Mouse (Mus musculus) left cerebral cortex, postnatal 36 days (tissue): Measurements from ENCODE around the gene Zfp229. TPM values are rescaled to one million over a fixed set of nuclear protein-coding genes. Genes with fewer than 3 reads are reported as not detected.
"Not testable (repeated sequence)": the region's sequence is repeated elsewhere in the genome, so short reads cannot be mapped to it uniquely, and the experiment has no call there.

ENCODE experiments used
- DNase-seq, 2 experiments: peaks; one replicate each; pipeline ENCODE4 v3.0.0; 2021 to 2022; ENCODE audit warnings: low spot score in 2 of 2, mixed read lengths in 1 of 2
- intact Hi-C: fragments of 180-260 bp; cut with DNase I; formaldehyde crosslinking; loops from one replicate; pipeline ENCODE4 v1.15.1; 2025
- total RNA-seq, 2 experiments: library from RNA; stranded (reverse); gene quantifications; 2 replicates each; pipeline ENCODE4 v1.2.3; 2021

Zfp229 gene
- 1 to 10 TPM; 3.4 to 3.5 TPM for total RNA-seq

DNA sequence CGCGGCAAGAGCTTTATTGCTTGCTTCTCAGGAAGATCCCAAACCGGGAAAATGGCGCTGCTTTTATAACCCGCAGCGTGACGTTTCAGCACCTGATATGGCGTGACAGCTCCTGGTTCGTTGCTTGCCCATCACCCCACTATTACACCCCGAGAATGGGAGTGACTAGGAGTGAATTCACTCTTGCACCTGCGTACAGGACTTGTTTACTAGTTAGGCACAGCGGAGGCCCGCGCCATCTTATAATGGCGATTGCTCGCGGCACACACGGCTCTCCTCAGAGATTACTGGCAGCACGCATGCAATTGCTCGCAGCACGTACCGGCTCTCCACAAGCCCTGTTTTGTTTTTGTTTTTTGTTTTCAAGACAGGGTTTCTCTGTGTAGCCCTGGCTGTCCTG is at the start of gene Zfp229:
TSS of gene Zfp229 (plus strand) at position 301 of the 400 bp plus-strand sequence.
- DNase-seq, intact Hi-C loops: not testable (repeated sequence)

DNA sequence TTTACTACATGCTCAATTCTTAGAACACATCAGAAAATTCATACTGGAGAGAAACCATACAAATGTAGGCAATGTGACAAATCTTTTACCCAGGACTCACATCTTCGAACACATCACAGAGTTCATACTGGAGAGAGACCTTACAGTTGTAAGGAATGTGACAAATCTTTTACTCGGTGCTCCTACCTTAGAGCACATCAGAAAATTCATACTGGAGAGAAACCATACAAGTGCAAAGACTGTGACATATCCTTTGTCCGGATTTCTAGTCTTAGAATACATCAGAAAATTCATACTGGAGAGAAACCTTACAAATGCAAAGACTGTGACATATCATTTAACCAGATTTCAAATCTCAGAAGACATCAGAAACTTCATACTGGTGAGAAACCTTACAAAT is 39.0 kb upstream of the Zfp229 start, which contains the start of gene Gm10226:
TSS of gene Gm10226 (plus strand) at position 301 of the 400 bp plus-strand sequence.
- no peak for DNase-seq
- intact Hi-C loops, result no loop called here

DNA sequence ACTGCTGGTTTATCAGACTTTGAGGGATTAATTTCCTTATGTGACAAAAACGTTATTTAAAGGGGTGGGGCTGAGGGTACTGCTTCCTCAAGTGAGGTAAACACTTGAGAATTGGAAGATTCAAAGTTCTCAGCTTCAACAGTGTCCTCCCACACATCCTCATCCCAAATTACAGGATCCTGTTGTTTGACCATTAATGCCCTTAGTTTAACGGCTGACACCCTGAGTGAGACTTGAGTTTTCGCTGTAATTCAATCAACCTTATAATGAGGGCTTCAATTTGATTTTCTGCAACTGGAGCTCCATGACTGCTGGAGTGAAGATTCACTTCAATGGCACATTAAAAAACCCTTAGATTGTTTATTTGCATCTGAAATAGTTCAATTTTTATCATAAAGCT is 37.3 kb upstream of the Zfp229 start:
- DNase-seq, result no peak
- intact Hi-C loops, result loop anchor here (2.0 kb wide), 1 partner anchor 31 kb away; no protein-coding TSS in a partner anchor

GRCm38 (mm10) chr17:21696073-21696472 is 34.5 kb upstream of the Zfp229 start:
- intact Hi-C loops, result no loop called here
- no peak for DNase-seq

DNA sequence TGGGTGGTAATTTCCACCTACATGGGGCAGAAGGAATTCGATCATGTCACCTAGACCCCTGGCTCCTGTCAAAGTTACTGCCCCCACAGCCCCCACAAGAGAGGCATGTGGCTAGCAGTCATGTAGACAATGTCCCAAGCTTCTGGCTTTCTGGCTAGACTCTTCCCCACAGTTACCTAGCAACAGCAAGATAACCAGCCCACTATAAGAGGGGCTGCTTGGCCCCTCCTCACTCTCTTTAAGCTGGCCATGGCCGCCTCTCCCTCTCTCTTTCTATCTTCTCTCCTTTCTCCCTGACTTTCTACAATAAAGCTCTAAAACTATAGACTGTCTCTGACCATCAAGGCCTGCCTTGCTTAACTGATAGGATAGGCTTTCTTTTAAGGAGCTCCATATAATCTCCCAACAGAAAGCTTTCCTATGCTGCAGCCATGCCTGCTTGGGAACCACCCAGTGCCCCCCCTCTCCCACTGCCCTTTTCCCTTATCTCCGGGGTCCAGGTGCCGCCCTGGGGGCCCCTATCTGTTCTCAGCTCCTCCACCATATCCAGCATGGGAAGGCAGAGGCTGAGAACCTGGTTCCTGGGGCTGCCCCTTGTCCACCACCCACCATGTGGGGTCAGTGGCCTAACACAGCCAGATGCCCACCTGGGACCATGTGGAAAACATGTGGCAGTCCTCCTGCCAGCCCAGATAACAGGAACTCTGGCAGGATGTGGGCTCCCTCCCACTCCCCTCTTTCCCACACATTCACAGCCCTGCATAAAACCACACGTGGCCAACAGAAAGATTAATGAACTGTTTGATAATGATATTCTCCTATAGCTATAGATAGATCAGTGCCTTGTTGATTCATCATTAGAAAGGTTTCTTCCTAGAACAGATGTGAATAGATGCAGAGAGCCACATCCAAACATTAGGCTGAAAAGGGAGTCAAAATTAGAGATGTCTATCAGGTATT is 28.0 kb upstream of the Zfp229 start:
- DNase-seq, result no peak
- intact Hi-C loops, result no loop called here

DNA sequence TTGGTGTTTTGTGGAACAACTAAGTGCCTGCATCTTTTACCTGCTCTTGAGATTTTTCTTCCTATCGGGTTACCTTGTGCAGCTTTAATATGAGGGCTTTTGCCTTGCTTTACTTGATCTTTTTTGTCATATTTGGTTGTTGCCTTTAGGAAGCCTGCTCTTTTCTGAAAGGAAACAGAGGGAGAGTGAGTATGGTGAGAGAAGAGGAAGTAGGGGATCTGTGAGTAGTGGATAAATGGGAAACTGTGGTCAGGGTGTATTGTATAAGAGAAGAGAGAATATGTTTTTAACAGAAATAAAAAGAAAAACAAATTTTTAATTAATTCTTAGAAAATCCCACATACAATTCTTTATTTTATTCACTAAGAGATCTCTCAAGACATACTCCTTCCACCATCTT is 27.2 kb upstream of the Zfp229 start:
- DNase-seq, result no peak
- intact Hi-C loops, result no loop called here

DNA sequence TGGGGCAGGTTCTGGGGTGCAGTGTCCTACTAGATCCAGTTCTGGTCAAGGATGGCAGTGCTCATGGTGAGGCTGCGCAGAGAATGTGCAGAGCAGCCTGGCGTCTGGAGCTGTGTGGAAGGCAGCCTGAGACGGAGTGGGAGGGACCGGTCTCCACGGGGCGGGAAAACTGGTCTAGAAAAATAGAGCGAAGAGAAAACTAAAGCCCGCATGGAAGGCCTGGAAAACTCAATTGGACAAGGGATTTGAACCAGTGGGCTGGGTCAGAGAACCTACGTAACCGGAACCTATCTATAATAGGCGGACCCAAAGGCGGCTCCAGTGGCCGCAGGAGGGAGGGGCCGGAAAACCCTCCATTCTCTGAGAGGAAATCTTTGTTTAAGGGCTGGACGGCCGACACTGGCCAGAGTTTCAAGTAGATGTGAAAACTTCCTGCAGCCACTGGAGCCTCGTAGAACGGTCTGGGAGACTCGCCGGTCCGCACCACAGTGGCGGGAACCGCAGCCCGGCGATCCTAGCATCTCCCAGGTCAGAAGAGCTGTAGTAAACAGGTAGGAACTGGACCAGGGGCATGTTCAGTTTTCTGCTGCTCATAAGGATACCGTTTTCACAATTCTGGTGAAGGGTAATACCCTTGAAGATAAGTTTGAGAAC is 23.1 kb upstream of the Zfp229 start, which contains the start of gene Zfp760:
TSS of gene Zfp760 (plus strand) at position 399 of the 654 bp plus-strand sequence.
- intact Hi-C loops, result no loop called here

GRCm38 (mm10) chr17:21708401-21708800 is 22.2 kb upstream of the Zfp229 start:
- intact Hi-C loops, result no loop called here
- DNase-seq, result no peak

More for the DNA sequence above, 23.1 kb upstream of the Zfp229 start, which contains the start of gene Zfp760:
- peak; percentile 78 to 79 for DNase-seq

DNA sequence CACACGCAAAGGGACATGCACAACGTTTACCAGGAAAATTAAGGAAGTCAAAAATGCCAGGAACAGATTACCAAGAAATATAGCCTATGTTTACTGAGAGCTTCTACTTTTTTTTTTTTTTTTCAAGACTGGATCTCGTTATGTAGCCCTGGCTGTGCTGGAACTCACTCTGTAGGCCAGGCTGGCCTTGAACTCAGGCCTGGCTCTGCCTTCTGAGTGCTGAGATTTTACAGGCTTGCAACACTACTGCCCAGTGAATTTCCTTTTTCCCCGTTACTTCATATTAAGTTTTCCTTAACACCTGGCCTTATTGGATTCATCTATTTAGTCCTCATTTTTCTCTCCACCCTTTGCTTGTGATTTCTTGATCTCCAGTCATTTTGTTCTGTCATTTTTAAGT is 2.5 kb downstream of the Zfp229 start:
- intact Hi-C loops, result no loop called here
- DNase-seq, result no peak

- peak; percentile 46 to 69 for DNase-seq
- intact Hi-C loops, result no loop called here
Observed at GRCm38 (mm10) chr17:21733529-21734031, 3.0 kb downstream of the Zfp229 start.

- intact Hi-C loops, result no loop called here
Observed at GRCm38 (mm10) chr17:21752791-21753190, 22.2 kb downstream of the Zfp229 start.

DNA sequence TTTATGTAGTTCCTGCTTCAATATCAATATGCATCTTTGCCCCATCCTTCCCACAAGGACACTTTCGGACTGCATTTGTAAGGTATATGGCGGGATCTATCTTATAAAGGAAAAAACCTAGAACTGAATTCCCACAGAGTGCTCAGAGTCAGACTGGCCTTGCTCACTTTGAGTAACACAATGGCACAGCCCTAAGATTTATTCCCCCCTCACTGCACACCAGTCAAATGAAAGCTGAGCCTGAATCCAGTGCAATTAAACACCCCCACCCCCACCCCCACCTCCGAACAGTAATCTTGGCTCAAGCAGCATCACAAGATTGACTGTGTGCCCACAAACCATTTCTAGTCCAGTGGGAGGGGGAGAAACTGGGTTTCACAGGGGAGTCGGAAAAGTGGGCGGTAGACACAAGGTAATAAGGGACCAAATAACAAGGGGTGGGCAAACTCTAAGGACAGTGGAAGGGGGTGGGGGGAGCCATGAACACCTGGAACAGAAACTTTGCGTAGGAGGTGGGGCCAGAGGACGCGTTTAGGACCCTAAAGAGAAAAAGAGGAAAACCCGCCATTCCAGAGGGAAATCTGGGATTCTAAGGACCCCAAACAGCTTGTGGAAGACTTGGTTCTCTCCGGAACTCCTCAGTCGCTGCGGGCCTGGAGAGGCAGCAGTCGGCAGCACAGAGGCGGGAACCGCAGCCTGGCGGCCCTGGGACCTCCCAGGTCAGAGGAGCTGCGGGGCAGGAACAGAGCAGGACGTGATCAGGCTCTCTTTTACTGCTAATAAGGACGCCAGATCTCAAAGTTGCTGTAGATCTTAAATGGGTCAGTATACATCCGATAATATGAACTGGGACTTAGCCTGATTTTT is 23.0 kb downstream of the Zfp229 start:
- DNase-seq, result no peak
- intact Hi-C loops, result no loop called here

More at GRCm38 (mm10) chr17:21752791-21753190, 22.2 kb downstream of the Zfp229 start:
- no peak for DNase-seq

GRCm38 (mm10) chr17:21770336-21770735 is 39.7 kb downstream of the Zfp229 start:
- no peak for DNase-seq
- intact Hi-C loops, result no loop called here

- intact Hi-C loops, result no loop called here
- no peak for DNase-seq
Observed at GRCm38 (mm10) chr17:21792256-21792655, 61.7 kb downstream of the Zfp229 start.

GRCm38 (mm10) chr17:21801373-21801772 is 70.8 kb downstream of the Zfp229 start:
- DNase-seq, intact Hi-C loops: not testable (repeated sequence)
